Mouse (Mus musculus) heart, embryonic 16.5 days (tissue): ENCODE data around the gene Dis3l. TPM values are rescaled to one million over a fixed set of nuclear protein-coding genes. Genes with fewer than 3 reads are reported as not detected.

Source experiments
- ATAC-seq: fragments of 200-750 bp; cut with Nextera tagmentation; replicated peaks from 2 replicates; pipeline ENCODE4 v1.8.0; 2017; ENCODE audit warnings: moderate number of reproducible peaks; ENCODE audit not compliant: insufficient read depth, low FRiP score; ENCODE audit errors: extremely low read depth
- H3K27ac ChIP-seq: fragments of 300-500 bp; sonication (generic); 2 replicates; pipeline ENCODE4 v1.5.1; 2014; ENCODE audit warnings: mild to moderate bottlenecking, low read length, control low read depth, moderate library complexity
- H3K27me3 ChIP-seq: fragments of 300-500 bp; sonication (generic); 2 replicates; pipeline ENCODE4 v1.6.1; 2014; ENCODE audit warnings: low read length, mixed read lengths; ENCODE audit not compliant: control insufficient read depth, insufficient read depth
- H3K36me3 ChIP-seq: fragments of 300-500 bp; sonication (generic); 2 replicates; pipeline ENCODE4 v1.6.1; 2014; ENCODE audit not compliant: control insufficient read depth, insufficient read depth
- H3K4me1 ChIP-seq: fragments of 300-500 bp; sonication (generic); 2 replicates; pipeline ENCODE4 v1.6.1; 2014; ENCODE audit warnings: low read length, mixed read lengths; ENCODE audit not compliant: control insufficient read depth, insufficient read depth
- H3K4me2 ChIP-seq: fragments of 300-500 bp; sonication (generic); 2 replicates; pipeline ENCODE4 v1.6.1; 2014; ENCODE audit warnings: low read depth, mild to moderate bottlenecking, control low read depth, low read length
- H3K4me3 ChIP-seq: fragments of 300-500 bp; sonication (generic); 2 replicates; pipeline ENCODE4 v1.5.1; 2014; ENCODE audit warnings: mild to moderate bottlenecking, control low read depth, low read length
- H3K9ac ChIP-seq: fragments of 300-500 bp; sonication (generic); 2 replicates; pipeline ENCODE4 v1.6.1; 2014; ENCODE audit warnings: low read length, control low read depth
- H3K9me3 ChIP-seq: fragments of 300-500 bp; sonication (generic); replicated peaks from 2 replicates; pipeline ENCODE4 v1.6.1; 2016; ENCODE audit warnings: low read length; ENCODE audit not compliant: control insufficient read depth
- WGBS: fragments of 180-500 bp; shearing (Covaris S2); extraction: QIAGEN DNeasy Blood & Tissue Kit; methylation state at CpG from one replicate; pipeline ENCODE4 v1.1.7; 2014; 5-methylcytosine and 5-hydroxymethylcytosine counted together
- polyA plus RNA-seq: library from polyadenylated mRNA; unstranded; fragments of >200 nt; fragmentation: Nextera tagmentation; extraction: Ambion mirVana; gene quantifications from 2 replicates; pipeline ENCODE4 v1.2.1, GENCODE M21; 2015

Gene Dis3l
- polyA plus RNA-seq, 1 experiment from 2014 or later, result 21.2 TPM

- ATAC-seq, result no peak
- no peak overlapping the region for H3K4me2 ChIP-seq
- whole genome bisulfite sequencing, result 82% methylated on average over 9 of the region's 9 CpGs
Measured at GRCm38 (mm10) chr9:64361231-64361950, 20.3 kb upstream of the Dis3l start.

GRCm38 (mm10) chr9:64355627-64356026 is 14.5 kb upstream of the Dis3l start:
- no peak overlapping the region for H3K9ac ChIP-seq
- no peaks in the 10 kb centered on the region for H3K36me3 ChIP-seq
- no peak overlapping the region for H3K27ac ChIP-seq
- no peaks in the 10 kb centered on the region for H3K4me1 ChIP-seq
- ATAC-seq, result no peak
- 88% methylated on average over 7 of the region's 7 CpGs for WGBS
- H3K4me3 ChIP-seq, result no peak overlapping the region
- H3K4me2 ChIP-seq, result no peak overlapping the region
- H3K27me3 ChIP-seq, result no peaks in the 10 kb centered on the region
- H3K9me3 ChIP-seq, result no peaks in the 10 kb centered on the region

More at GRCm38 (mm10) chr9:64361231-64361950, 20.3 kb upstream of the Dis3l start:
- Histone ChIP-seq H3K4me1 (no peaks in the 10 kb centered on the region), H3K36me3 (no peaks in the 10 kb centered on the region), H3K27ac (no peak overlapping the region), H3K27me3 (no peaks in the 10 kb centered on the region), H3K9me3 (no peaks in the 10 kb centered on the region), H3K9ac (no peak overlapping the region), H3K4me3 (no peak overlapping the region)

GRCm38 (mm10) chr9:64351191-64351590 is 10.1 kb upstream of the Dis3l start:
- H3K36me3 ChIP-seq, result no peaks in the 10 kb centered on the region
- no peak for ATAC-seq
- H3K4me1 ChIP-seq, result no peaks in the 10 kb centered on the region

GRCm38 (mm10) chr9:64349490-64349889 is 8.4 kb upstream of the Dis3l start:
- Histone ChIP-seq H3K9me3 (no peaks in the 10 kb centered on the region), H3K4me2 (no peak overlapping the region), H3K27ac (no peak overlapping the region), H3K4me3 (no peak overlapping the region), H3K36me3 (no peaks in the 10 kb centered on the region), H3K4me1 (no peaks in the 10 kb centered on the region), H3K27me3 (no peaks in the 10 kb centered on the region), H3K9ac (no peak overlapping the region)
- ATAC-seq, result no peak
- 56% methylated on average over 5 of the region's 5 CpGs for WGBS

More at GRCm38 (mm10) chr9:64351191-64351590, 10.1 kb upstream of the Dis3l start:
- no peak overlapping the region for H3K4me3 ChIP-seq
- H3K27me3 ChIP-seq, result no peaks in the 10 kb centered on the region
- H3K9me3 ChIP-seq, result no peaks in the 10 kb centered on the region
- H3K4me2 ChIP-seq, result no peak overlapping the region
- 30% methylated on average over 3 of the region's 3 CpGs for WGBS
- no peak overlapping the region for H3K27ac ChIP-seq
- H3K9ac ChIP-seq, result no peak overlapping the region

GRCm38 (mm10) chr9:64347377-64347776 is 6.3 kb upstream of the Dis3l start:
- WGBS, result 0% methylated on average over 1 of the region's 1 CpGs
- Histone ChIP-seq H3K36me3 (no peaks in the 10 kb centered on the region), H3K27ac (no peak overlapping the region), H3K27me3 (no peaks in the 10 kb centered on the region), H3K9me3 (no peaks in the 10 kb centered on the region), H3K4me1 (no peaks in the 10 kb centered on the region), H3K9ac (no peak overlapping the region), H3K4me2 (no peak overlapping the region), H3K4me3 (no peak overlapping the region)
- ATAC-seq, result no peak

GRCm38 (mm10) chr9:64345931-64346330 is 4.8 kb upstream of the Dis3l start:
- Histone ChIP-seq H3K27me3 (no peaks in the 10 kb centered on the region), H3K4me1 (0 out of 2 replicates have a peak, but pooled peaks cover 6% of the 10 kb centered on the region), H3K4me2 (no peak overlapping the region), H3K36me3 (no peaks in the 10 kb centered on the region), H3K9me3 (no peaks in the 10 kb centered on the region), H3K9ac (no peak overlapping the region), H3K27ac (no peak overlapping the region), H3K4me3 (no peak overlapping the region)
- WGBS, result 55% methylated on average over 5 of the region's 5 CpGs
- no peak for ATAC-seq

GRCm38 (mm10) chr9:64343656-64344055 is 2.6 kb upstream of the Dis3l start:
- Histone ChIP-seq H3K9me3 (no peaks in the 10 kb centered on the region), H3K4me3 (no peak overlapping the region), H3K27me3 (no peaks in the 10 kb centered on the region), H3K4me2 (no peak overlapping the region), H3K9ac (no peak overlapping the region), H3K36me3 (no peaks in the 10 kb centered on the region), H3K4me1 (peaks cover 16% of the 10 kb centered on the region), H3K27ac (no peak overlapping the region)
- no peak for ATAC-seq
- 88% methylated on average over 2 of the region's 2 CpGs for WGBS

- Histone ChIP-seq H3K9me3 (no peaks in the 10 kb centered on the region), H3K27me3 (no peaks in the 10 kb centered on the region), H3K4me2 (peak overlapping the region; percentile 93), H3K4me1 (peaks cover 16% of the 10 kb centered on the region), H3K27ac (peak overlapping the region; percentile 100), H3K4me3 (peak overlapping the region; percentile 81), H3K9ac (peak overlapping the region; percentile 100; the same call in 1 of the 2 replicates), H3K36me3 (no peaks in the 10 kb centered on the region)
- 81% methylated on average over 8 of the region's 8 CpGs for WGBS
- no peak for ATAC-seq
Measured at GRCm38 (mm10) chr9:64341671-64342070, 583 bp upstream of the Dis3l start.

- Histone ChIP-seq H3K9ac (peak overlapping the region; percentile 100), H3K36me3 (peaks cover 4% of the 10 kb centered on the region; the same call in 1 of the 2 replicates), H3K4me3 (peak overlapping the region; percentile 81), H3K4me1 (peaks cover 16% of the 10 kb centered on the region), H3K4me2 (peak overlapping the region; percentile 93), H3K27me3 (no peaks in the 10 kb centered on the region), H3K9me3 (no peaks in the 10 kb centered on the region), H3K27ac (peak overlapping the region; percentile 100)
- under 1% methylated on average over 85 of the region's 85 CpGs for WGBS
- peak; percentile 89 for ATAC-seq
Measured at GRCm38 (mm10) chr9:64340351-64341253, 486 bp downstream of the Dis3l start.
